Mouse (Mus musculus): Measurements from ENCODE around the gene Tmprss6. TPM values are rescaled to one million over a fixed set of nuclear protein-coding genes. Genes with fewer than 3 reads are reported as not detected.
A peak's percentile ranks its signal among the peaks of the same experiment; 100 is the strongest.

The Tmprss6 gene
- total RNA-seq, 4 experiments from 2014 or later: 1.7 to 3.1 (median 2.9) TPM

GRCm38 (mm10) chr15:78449131-78449530, 19.3 kb downstream of the Tmprss6 start:
- no peak for DNase-seq (ENCODE audit: low spot score in 2 of 2)

GRCm38 (mm10) chr15:78447746-78448535, 20.5 kb downstream of the Tmprss6 start:
- DNase-seq (ENCODE audit: low spot score in 2 of 2): peak; percentile 86 to 94

- no peak for DNase-seq (ENCODE audit: low spot score in 2 of 2)
Measured at GRCm38 (mm10) chr15:78447121-78447520, 21.3 kb downstream of the Tmprss6 start.

- DNase-seq (ENCODE audit: low spot score in 2 of 2): no peak
Measured at GRCm38 (mm10) chr15:78443857-78444256, 24.6 kb downstream of the Tmprss6 start.

- no peak for DNase-seq (ENCODE audit: low spot score in 2 of 2)
Measured at GRCm38 (mm10) chr15:78442231-78442630, 26.2 kb downstream of the Tmprss6 start.

- no peak for DNase-seq (ENCODE audit: low spot score in 2 of 2)
Measured at GRCm38 (mm10) chr15:78438973-78439372, 29.5 kb downstream of the Tmprss6 start.

GRCm38 (mm10) chr15:78438505-78438904, 29.9 kb downstream of the Tmprss6 start:
- no peak for DNase-seq (ENCODE audit: low spot score in 2 of 2)

GRCm38 (mm10) chr15:78438018-78438394, 30.4 kb downstream of the Tmprss6 start:
- no peak for DNase-seq (ENCODE audit: low spot score in 2 of 2)

GRCm38 (mm10) chr15:78437237-78438017, 31.0 kb downstream of the Tmprss6 start:
- no peak for DNase-seq (ENCODE audit: low spot score in 2 of 2)

- peak; percentile 90 to 92 for DNase-seq (ENCODE audit: low spot score in 2 of 2)
Measured at GRCm38 (mm10) chr15:78436380-78437192, 31.8 kb downstream of the Tmprss6 start.

- DNase-seq (ENCODE audit: low spot score in 2 of 2): no peak
Measured at GRCm38 (mm10) chr15:78435681-78436080, 32.8 kb downstream of the Tmprss6 start.

- peak in 1 of 2 experiments; percentile 62 for DNase-seq (ENCODE audit: low spot score in 2 of 2)
Measured at GRCm38 (mm10) chr15:78434896-78435520, 33.4 kb downstream of the Tmprss6 start.

GRCm38 (mm10) chr15:78431541-78432121, 36.8 kb downstream of the Tmprss6 start:
- no peak for DNase-seq (ENCODE audit: low spot score in 2 of 2)

GRCm38 (mm10) chr15:78430874-78431273, 37.6 kb downstream of the Tmprss6 start:
- DNase-seq (ENCODE audit: low spot score in 2 of 2): no peak

- no peak for DNase-seq (ENCODE audit: low spot score in 2 of 2)
Measured at GRCm38 (mm10) chr15:78429871-78430622, 38.4 kb downstream of the Tmprss6 start.

- DNase-seq (ENCODE audit: low spot score in 2 of 2): no peak
Measured at GRCm38 (mm10) chr15:78429139-78429459, 39.3 kb downstream of the Tmprss6 start.

- peak; percentile 71 to 75 for DNase-seq (ENCODE audit: low spot score in 2 of 2)
Measured at GRCm38 (mm10) chr15:78428391-78429138, 39.9 kb downstream of the Tmprss6 start, which contains the start of gene Kctd17. Gene Kctd17 (plus strand): TSS chr15:78428564.

GRCm38 (mm10) chr15:78425230-78425629, 43.2 kb downstream of the Tmprss6 start:
- DNase-seq (ENCODE audit: low spot score in 2 of 2): no peak

GRCm38 (mm10) chr15:78424507-78424906, 43.9 kb downstream of the Tmprss6 start:
- DNase-seq (ENCODE audit: low spot score in 2 of 2): no peak
